Mouse (Mus musculus): Measurements from ENCODE around the gene Tgfbrap1.
A peak's percentile ranks its signal among the peaks of the same experiment; 100 is the strongest.
"Not testable (repeated sequence)": the region's sequence is repeated elsewhere in the genome, so short reads cannot be mapped to it uniquely, and the experiment has no call there.

The Tgfbrap1 gene

DNA sequence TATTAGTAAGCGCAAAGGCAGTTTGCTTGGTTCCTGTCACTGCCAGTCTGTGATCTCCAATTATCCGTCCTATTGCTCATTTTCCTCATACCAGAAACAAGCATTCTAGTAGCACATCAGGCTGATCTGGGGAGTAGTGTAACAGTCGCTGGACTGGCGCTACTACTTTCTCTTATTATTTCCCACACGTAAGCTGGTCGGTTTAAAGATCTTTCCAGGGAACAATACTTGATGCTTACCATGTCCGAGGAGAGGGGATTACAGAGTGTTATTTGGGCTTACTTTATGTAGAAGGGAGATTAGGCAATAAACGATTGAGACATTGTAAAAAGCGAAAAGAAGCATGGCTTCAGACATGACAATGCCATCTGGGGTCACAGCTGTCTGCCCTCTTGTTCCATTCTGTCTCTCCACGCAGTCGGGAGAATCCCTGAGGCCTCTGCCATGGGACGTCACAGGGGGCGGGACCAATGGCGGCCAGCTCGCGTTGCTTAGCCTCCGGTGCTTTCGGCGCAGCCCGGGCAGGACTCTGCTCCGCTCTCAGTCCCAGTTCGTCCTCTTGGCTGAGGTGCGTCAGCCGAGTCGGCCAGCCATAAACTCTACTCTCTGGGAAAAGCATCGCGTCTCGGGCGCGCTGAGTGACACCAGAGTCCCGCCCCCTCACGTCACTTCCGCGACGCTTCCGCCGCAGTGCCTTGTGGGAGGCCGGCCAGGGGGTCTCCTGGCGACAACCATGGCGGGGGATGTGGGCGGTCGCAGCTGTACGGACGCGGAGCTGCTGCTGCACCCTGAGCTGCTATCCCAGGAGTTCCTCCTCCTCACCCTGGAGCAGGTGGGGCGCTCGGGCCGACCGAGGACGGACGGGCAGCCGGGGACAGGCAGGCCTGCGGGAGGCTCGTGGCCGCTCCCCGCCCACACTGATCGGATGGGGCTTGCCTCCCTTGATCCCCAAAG is at the start of gene Tgfbrap1, which contains the start of gene AI597479:
Tgfbrap1 (minus strand) TSS at position 607 of the 954 bp plus-strand sequence.
AI597479 (plus strand) TSS at position 680 of the 954 bp plus-strand sequence.
- peak; percentile 61 to 88 for DNase-seq (ENCODE audit: low read depth in 1 of 2, low spot score in 2 of 2)

DNA sequence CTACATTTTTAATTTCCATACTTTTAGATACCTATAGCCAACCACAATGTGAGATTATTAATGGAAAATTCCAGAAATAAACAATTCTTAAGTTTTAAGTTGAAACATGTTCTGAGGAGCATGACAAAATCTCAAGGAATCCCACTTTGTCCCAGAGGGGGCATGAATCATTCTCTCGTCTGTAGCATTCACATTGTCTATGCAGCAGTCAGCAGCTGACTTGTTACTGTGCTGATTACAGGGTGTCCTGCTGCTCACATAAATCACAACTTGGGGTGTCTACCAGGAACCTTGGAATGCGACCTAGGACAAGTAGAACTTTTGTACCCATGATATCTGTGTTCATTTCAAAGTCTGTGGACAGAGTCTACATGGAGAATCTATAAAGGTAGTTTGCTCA is 49.0 kb upstream of the Tgfbrap1 start:
- DNase-seq (ENCODE audit: low read depth in 1 of 2, low spot score in 2 of 2) = no peak

DNA sequence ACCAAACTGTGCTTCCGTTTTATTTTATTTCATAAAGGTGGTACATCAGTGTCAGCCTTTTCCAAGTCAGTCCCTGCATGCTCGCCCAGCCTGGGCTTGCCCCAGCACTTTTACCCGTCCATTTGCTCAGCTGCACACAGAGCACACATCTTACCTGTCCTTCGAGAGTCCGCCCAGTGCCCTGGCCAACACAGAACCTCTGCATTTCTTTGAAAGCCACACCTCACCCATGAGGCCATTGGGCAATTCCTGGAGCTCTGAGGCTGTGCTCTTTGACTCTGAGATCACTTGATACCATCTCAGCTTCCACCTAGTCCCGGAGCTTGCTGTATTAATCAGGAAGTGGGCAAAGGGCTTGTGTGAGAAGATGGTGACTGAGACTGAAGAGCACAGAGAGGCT is 47.0 kb upstream of the Tgfbrap1 start:
- no peak for DNase-seq (ENCODE audit: low read depth in 1 of 2, low spot score in 2 of 2)

DNA sequence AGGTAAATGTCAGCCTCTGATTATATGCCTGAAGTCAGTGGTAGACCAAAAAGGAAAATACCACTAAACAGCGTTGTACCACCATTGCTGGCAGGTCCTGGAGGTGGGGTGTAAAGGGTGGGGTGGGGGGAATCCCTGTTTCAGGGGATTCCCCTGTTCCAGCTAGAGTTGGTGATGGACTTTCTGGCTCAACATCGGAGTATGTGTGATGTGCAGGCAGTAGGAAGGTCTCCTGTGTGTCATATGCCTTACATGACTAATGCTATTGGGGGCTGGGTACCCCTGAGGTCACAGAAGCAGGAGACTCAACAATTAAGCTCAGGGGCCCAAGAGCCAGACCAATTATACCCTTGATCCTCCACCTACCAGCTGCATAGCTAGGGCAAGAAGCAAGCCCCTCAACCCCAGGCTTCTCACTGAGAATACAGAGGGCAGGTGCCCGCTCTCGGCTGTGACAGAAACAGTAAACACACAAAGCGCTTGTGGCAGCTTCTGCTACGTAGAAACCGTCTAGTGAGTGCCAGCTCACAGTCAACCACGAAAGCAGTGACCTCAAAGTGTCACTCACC is 46.0 kb upstream of the Tgfbrap1 start:
- DNase-seq (ENCODE audit: low read depth in 1 of 2, low spot score in 2 of 2) = no peak

DNA sequence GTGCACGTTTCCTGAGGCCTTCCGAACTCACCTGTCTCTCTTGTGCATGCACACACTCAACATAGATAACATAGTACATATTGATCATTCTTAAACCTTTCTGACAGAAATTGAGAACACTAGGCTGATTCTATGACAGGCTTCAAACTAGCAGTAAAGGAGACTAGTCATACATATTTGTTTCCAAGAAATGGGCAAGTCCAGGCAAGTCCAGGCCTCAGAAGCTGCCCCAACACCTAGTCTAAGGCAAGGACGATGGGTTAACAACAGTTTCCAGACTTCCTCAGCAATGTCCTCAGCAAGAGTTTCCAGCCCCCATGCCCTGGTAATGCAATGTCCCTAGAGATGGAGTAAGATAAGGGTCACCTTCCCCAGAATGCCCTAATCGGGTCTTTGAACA is 45.4 kb upstream of the Tgfbrap1 start:
- no peak for DNase-seq (ENCODE audit: low read depth in 1 of 2, low spot score in 2 of 2)

DNA sequence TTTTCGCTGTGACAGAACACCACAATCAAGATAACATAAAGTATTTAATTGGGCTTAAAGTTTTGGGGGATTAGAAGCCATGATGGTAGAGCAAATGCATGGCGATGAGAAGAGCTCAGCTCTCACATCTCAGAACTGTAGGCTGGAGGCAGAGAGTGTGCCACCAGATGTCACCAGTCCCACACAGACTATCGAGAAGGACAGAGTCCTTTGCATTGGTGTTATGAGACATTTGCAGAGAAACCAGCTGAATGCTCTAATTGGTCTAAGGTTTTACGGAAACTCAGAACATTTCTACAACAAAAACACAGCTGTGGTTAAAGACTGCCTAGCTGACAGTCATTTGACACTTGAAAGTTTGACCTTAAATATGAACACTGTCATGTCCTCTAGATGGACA is 44.8 kb upstream of the Tgfbrap1 start:
- DNase-seq (ENCODE audit: low read depth in 1 of 2, low spot score in 2 of 2) = no peak

DNA sequence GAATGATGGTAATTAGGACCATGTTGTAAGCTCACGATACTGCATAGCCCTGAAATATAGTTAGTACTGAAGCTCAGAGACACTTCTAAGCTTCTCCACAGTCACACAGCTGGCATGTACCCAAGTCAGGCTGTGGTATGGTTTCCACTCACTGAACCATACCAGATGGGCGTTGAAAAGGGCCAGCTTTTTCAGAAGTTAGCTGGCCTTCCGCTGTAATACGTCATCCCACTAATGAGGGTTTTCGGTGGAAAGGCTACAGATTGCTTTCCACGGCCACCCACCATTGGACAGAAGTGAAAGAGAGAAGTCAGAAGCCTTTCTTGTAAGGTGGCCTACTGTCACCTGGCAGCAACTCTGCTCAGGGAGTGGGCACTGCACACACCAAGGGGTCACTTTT is 44.4 kb upstream of the Tgfbrap1 start:
- no peak for DNase-seq (ENCODE audit: low read depth in 1 of 2, low spot score in 2 of 2)

DNA sequence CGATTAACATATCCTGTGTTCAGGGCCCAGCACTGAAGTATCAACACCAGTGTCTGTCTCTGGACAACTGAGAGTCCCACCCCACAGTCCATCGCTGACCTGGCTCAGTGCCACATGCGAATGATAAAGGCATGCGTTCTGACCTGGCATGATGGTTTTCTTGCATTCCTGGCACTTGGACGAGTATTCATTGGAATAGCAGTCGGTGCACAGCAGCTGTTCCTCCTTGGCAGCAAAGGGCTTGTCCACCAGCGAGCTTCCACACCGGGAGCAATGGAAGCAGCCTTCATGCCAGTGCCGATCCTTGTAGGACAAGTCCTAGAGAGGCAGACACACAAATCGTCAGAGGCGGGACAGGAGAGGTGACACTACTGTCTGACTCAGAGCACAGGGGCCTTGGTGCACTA is 43.1 kb upstream of the Tgfbrap1 start:
- no peak for DNase-seq (ENCODE audit: low read depth in 1 of 2, low spot score in 2 of 2)

DNA sequence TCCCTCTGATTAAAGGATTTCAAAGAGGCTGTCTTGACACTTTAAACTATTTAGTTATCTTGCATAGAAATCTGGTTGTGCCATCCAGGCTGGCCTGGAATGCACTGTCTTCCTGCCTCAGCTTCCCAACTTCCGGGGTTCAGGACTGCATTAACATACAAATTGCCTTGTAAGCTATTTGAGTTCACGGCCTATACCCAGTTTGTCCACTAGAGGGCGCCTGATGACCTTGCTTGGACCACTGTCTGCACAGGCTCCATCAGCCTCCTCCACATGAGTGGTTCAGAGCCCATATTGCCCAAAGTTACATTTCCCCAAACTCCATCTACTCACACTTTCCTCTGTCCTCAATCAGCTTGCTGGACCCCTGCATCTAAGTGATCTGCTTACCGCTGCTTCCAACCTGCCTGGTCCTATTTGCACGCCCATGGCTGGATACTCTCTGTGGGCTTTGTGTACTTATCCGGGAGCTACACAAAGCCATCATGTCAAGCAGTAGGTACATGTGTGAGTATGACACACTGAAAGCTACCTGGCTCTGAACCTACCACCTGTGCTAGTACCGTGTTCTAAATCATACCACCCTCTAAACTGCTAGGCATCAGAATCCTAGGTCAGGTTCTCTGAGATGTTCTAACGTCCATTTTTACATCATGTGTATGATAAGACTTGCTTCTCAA is 41.3 kb upstream of the Tgfbrap1 start:
- peak; percentile 35 to 57 for DNase-seq (ENCODE audit: low read depth in 1 of 2, low spot score in 2 of 2)

DNA sequence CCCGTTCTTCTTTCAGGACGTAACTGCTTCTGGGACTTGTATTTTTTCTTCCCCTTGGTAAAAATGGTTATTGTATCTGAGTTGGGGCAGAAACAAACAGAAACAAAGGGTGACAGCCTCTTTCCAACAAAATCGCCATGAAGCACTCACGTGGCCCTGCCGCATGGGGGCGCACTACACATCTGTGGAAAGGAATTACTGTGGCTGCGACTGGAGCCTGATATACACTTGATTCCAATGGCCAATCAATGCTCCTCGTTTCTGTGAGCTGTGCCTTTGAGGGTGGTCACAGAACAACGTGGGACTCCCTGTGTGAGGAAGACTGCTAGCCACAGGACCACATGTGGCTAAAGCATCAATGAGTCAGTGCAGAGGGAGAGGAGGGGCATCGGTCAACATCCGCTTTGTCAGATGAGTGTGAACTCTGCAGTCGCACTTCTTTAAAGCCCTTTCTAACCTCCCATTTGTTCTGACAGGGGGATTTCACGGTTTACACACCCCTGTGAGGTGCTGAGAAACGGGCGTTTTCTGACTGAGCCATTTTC is 39.9 kb upstream of the Tgfbrap1 start:
- no peak for DNase-seq (ENCODE audit: low read depth in 1 of 2, low spot score in 2 of 2)

DNA sequence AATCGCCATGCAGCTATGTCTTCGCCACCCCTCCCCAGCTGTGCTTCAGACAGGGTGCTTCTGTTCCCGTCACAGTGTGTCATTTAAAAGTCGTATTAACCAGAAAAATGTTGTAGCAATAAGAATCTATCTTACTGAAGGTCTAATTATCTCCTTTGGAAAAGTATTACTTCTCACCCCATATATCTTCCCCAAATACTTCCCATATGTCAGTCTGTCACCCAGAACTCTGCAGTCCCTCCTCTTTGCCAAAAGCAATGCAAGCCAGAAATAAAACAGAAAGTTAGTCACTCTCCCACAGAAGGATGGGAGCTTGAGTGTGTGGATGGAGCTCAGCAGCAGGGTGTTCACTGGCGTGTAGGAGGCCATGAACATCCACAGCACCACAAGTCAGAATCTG is 38.9 kb upstream of the Tgfbrap1 start:
- DNase-seq (ENCODE audit: low read depth in 1 of 2, low spot score in 2 of 2) = no peak

DNA sequence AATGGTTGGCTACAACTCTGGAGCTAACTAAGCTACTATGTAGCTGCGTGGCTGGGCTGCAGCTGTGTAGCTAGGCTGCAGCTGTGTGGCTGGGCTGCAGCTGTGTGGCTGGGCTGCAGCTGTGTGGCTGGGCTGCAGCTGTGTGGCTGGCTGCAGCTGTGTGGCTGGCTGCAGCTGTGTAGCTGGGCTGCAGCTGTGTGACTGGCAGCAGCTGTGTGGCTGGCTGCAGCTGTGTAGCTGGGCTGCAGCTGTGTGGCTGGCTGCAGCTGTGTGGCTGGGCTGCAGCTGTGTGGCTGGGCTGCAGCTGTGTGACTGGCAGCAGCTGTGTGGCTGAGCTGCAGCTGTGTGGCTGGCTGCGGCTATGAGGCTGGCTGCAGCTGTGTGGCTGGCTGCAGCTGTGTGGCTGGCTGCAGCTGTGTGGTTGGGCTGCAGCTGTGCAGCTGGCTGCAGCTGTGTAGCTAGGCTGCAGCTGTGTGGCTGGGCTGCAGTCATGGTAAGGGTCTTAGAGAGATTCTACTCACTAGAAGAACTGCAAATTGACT is 38.1 kb upstream of the Tgfbrap1 start:
- not testable (repeated sequence) for DNase-seq (ENCODE audit: low read depth in 1 of 2, low spot score in 2 of 2)

DNA sequence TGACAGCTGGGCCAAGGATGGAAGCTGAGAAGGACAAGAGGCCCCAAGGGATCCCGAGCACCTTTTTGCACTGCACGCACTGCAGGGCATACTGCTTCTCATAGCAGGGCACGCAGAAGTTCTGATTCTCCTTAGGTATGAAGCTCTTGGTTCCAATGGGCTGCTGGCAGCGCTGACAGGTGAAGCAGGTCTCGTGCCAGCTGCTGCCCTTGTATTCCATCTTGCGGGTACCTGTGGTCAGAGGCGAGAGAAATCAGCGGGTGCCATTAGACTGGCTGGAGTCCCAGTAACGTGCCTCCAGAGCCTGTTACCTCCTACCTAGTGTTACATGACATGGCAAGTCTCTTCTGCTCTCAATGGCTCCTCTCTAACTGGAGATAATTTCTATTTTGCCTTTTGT is 33.2 kb upstream of the Tgfbrap1 start:
- DNase-seq (ENCODE audit: low read depth in 1 of 2, low spot score in 2 of 2) = no peak

DNA sequence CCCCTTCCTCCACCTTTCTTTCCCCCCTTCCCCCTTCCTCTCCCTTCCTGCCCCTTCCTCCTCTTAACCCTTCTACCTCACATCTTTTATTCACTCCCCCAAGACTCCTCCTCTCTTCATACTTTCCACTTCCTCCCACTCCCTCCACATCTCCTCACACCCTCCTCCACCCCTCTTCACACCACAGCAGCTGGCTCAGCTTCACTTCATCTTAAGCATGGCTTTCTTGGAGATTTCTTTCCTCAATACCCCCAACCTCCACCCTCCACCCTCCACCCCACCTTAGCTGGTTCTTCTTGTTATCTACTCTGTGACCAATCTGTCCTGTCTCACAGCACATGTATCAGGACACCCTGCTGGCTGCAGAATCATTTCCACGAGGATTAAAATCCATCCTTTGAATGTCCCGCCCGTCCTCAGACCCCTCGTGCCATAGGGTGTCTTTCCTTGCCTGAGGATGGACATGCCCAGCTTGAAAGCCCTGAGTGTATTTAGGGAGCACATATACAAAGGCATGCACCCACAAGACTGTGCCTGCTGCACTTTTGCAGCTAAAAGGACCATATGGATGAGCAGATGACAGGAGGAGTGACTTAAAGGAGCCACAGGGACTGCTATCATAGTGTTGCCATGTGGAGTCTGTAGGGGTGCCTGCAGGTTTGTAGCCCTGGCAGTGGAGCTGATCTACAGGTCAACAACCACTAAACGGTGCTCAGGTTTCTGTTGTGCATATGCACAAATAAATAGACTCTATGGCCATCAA is 32.0 kb upstream of the Tgfbrap1 start:
- no peak for DNase-seq (ENCODE audit: low read depth in 1 of 2, low spot score in 2 of 2)

DNA sequence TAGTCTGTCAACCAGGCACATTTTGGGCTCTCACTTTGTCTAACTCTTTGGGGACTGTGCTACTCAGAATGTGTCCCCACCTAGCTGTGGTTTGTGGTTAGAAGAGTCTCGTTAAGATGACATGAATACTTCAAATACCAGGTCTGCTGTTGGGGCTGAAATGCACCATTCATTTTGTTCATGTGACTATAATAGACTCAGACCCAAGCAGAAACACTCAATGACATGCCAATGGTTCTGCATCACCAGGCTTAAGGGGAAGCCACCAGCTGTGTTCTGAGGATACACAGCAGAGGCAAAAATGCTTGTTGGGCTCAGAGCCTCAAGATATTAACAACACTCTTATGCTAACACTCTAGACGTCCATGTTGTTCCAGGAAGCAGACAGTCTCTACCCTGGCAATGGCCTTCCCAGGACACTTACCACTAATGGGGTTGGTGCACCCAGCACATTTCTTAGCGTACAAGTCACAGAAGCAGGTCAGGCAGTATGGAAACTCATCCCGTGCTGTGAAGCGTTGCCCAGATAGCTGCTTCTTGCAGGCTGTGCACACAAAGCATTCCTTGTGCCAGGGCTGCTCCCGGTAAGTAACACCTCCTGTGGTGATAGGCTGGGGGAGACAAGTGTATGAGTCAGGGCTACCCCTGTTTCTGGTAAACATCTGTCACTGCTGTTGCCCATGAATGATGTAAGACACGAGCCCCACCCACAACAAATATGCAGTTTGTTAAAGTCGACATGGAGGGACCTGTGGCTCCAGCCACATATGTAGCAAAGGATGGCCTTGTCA is 29.6 kb upstream of the Tgfbrap1 start:
- DNase-seq (ENCODE audit: low read depth in 1 of 2, low spot score in 2 of 2) = no peak

DNA sequence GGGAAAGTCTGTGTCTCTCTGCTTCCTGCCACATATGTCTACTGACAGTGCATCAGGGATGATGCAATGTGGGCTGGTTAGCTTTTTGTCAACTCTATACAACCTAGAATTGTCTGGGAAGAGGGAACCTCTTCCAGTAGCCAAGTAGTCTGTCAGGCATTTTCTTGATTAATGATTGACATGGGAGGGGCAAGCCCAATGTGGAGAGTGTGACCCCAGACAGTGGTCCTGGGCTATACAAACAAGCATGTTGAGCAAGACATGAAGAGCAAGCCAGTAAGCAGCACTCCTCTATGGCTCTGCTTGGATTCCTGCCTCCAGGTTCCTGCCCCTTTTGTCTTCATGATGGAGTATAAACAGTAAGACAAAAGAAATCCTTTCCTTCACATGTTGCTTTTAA is 28.8 kb upstream of the Tgfbrap1 start:
- DNase-seq (ENCODE audit: low read depth in 1 of 2, low spot score in 2 of 2) = no peak

DNA sequence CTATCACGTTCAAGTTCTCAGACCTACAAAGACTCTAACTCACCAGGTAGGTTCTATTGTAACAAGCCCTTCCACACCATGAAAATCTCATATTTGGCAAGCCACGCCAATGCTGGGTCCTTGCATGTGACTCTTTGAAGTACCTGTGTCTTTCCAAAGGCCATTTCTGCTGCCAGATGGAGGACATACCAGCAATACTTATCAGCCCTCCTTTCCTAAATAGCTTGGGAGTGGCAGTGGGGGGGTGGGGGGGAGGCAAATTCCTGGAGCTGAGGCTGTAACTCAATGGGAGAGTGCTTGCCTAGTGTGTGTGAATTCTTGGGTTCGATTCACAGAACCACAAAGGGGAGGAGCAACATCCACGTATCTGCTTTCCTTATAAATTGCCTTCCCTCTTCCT is 26.3 kb upstream of the Tgfbrap1 start:
- no peak for DNase-seq (ENCODE audit: low read depth in 1 of 2, low spot score in 2 of 2)

DNA sequence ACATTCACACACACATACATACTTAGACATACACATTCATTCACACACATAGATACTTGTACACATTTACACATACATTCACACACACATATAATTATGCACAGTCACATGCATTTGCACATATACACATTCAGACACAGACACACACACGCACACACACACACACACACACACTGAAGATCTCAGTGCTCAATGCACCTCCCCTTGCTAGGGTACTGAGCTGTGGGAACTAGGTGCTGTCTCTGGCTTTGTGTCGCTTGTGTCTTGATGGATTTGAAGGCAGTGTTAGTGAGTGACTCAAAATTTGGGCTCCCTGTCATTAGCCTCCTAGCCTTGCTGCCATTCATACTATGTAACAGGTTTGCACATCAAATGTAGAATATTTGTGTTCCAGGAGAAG is 24.2 kb upstream of the Tgfbrap1 start:
- DNase-seq (ENCODE audit: low read depth in 1 of 2, low spot score in 2 of 2) = no peak

DNA sequence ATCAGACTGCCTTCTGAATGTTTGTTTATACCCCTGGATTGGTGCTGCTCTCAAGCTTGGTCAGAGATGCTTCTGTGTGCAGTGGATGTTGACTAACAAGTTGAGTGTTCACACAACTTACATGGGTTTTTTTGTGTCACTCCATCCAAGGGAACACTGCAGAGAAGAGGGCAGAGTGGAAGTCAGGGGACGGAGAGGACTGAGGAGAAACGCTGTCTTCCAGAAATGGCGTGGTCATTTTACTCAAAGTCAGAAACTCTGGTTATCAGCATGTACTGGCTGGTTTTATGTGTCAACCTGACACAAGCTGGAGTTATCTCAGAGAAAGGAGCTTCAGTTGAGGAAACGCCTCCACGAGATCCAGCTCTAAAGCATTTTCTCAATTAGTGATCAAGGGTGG is 22.5 kb upstream of the Tgfbrap1 start:
- DNase-seq (ENCODE audit: low read depth in 1 of 2, low spot score in 2 of 2) = no peak

DNA sequence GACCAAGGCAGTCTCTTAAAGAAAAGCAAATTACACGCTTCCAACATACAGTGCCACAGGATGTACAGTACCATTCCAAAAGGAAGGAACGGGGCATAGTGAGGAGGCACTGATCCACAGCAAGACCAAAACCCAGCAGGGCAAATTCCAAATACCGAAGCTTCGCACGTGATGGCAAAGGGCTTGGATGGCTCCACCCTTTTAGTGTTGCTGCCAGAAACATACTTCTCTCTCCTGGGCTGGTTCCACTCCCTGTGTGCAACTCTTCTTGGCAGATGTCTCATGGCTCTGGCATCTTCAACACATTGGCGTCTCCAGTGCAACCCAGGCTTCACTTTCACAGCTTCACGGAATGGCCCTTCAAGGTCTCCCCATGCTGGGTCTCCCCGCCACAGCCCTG is 19.0 kb upstream of the Tgfbrap1 start:
- no peak for DNase-seq (ENCODE audit: low read depth in 1 of 2, low spot score in 2 of 2)
